Mouse (Mus musculus): ENCODE results near the gene Acbd4. TPM values are rescaled to one million over a fixed set of nuclear protein-coding genes. Genes with fewer than 3 reads are reported as not detected.

Gene Acbd4
- total RNA-seq, 2 experiments from 2014 or later = 58.4 to 64.4 TPM

GRCm38 (mm10) chr11:103080323-103081091, 21.0 kb upstream of the Acbd4 start:
- no peak for DNase-seq (ENCODE audit: low spot score in 2 of 2)

DNA sequence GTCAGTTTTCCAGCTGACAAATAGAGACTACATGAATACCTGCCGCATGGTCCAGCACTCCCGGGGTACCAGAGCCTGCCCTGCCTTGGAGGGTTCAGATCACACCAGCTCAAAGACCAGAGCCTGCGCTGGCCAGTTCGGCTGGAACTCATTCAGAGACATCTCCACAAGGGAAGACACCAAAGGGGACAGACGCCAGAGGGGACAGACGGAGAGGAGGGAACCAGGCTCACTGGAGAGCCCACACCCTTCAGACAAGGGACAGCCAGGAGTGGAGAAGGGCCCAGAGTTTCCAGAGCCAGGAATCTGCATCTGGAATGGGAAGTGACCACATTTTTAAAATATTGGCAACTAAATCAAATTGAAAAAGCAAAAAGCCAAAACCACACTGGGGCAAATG, 19.9 kb upstream of the Acbd4 start:
- DNase-seq (ENCODE audit: low spot score in 2 of 2) = no peak

GRCm38 (mm10) chr11:103093306-103093705, 8.2 kb upstream of the Acbd4 start:
- no peak for DNase-seq (ENCODE audit: low spot score in 2 of 2)

DNA sequence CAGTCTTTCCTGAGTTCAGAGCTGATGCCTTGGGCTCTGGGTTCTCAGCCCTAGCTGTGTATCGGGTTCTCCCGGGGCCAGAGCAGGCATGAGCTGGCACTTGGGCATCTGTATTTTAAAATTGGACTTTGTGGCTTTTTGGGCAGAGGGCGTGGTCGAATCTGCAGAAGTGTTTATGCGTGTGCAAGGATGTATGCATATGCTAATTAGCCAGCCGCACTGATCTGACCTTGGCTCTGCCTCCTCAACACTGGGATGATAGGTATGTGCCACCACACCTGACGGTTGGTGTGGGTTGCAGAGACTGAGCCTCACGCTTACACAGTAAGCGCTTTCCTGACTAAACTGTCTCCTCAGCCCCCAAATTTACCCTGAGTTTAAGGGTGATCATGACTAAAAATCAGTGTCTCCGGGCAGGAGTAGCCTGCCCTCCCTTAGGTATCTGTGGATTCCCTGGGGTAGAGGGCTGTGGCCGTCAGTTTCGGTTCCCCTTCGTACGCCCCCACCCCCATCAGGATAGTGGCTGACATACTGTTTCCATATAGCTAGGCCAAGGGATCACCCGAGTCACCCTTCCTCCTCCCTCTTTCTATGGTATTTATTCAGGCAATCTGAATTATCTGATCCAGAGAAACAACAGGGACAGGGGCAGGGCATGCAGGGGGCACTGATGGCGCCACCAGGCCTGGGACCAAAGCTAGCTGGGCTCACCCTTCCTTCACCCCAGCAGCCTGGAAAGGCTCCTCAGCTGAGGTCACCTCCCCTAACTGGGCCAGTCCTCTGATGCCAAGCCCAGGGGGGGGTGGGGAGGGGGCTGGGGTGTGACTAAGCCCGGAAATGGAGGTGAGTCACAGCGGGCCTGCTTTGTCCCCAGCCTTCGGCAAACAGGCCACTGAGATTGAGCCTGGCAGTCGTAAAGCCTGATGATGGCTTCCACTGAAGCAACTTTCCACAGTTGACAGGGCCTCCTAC, 7.3 kb upstream of the Acbd4 start:
- DNase-seq (ENCODE audit: low spot score in 2 of 2) = no peak

DNA sequence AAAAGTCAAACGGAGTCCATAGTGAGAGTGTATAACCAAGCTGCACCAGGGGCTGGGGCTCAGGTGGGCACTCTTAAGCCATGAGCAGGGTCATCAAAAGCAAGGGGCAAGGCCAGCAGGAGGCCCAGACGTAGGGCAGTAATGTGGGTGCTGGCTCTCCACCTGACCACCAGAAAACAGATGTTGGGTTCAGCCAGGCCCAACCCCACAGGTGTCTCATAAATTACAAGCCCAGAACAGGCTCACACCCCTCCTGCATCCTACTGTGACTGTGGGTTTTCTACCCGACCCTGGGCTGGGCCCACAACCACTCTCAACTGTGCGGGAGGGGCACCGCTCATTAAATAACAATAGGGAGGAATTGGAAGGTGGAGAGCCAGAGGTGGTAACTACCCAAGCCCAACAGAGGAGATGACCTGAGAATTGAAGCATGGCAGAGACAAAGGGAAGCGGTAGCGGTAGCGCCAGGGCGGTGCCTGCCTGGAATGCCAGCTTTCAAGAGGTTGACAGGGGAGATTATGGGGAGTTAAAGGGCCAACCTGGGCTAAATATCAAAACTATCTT, 6.3 kb upstream of the Acbd4 start:
- DNase-seq (ENCODE audit: low spot score in 2 of 2) = no peak

DNA sequence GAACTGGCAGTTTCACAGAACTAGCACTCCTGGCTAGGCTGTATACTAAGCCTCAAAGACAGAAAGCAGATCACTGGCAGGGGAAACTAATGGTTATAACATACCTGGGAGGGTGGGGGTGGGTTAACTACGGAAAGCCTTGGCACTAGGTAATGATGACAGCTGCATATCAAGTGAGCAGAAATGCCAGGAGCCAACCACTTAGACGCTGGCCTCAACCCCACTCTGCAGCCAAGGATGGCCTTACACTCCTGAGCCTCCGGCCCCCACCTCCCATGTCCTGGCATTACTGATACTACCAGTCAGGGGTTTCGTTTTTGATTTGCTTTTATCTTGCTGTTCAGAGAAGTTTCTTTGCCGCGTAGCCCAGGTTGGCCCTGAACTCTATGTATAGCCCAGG, 5.7 kb upstream of the Acbd4 start:
- DNase-seq (ENCODE audit: low spot score in 2 of 2) = no peak

- no peak for DNase-seq (ENCODE audit: low spot score in 2 of 2)
These were observed 4.2 kb upstream of the Acbd4 start for GRCm38 (mm10) chr11:103096979-103097894.

DNA sequence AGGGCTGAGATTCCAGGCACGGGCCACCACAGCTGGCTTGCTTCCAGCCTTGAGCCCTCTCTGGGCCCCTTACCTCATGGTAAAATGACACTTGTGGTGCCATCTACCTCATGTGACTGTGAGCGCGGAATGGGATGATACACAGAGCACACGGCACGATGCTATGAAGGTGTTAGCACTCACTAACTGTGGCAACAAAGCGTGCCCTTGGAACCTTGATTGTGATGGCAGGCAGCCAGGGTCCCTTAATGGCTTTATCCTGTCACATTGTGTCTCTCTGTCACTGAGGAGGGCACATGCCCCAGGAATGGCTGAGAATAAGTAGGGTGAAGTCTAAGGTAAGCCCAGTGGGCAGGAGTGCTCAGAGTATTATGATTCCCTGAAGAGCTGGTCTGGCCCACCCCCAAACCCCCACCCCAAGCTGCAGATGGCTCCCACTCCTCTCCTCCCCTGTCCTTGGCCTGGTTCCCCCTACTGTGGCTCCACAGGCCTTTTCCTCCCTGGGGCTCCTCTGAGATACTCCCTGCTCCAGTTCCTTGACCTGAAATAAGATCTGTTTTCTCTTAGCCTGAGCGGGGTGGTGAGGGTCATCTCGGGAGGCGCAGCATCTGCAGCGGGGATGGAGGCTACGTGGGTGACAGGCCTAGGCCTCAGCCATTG, 2.8 kb upstream of the Acbd4 start:
- no peak for DNase-seq (ENCODE audit: low spot score in 2 of 2)

DNA sequence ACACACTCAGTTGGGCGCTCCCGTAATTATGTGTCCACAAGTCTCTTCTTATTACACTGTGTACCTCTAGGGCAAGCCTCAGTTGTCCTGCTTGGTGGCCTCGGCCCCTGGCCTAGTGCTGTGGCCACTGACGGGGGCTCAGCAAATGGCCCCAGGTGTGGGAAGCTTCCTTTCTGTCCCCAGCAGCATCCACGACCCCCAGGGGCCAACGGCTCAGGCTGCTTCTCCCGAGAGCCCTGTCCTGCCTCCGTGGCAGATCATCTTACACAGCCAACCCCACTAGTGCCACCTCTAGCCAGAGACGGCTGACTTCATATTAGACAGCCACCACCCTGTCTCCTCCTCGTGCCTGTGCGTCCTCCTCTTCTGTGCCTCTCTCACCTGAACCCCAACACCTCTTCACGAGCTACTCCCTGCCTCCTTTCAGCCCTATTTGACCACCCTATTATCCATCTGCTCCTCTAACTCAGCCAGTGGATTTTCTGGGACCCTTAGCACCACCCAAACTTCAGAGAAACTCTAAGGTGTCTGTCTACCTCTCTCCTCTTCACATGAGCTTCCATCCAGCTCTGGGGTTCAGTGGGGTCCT, 2.0 kb upstream of the Acbd4 start:
- no peak for DNase-seq (ENCODE audit: low spot score in 2 of 2)

GRCm38 (mm10) chr11:103100361-103100760, 1.1 kb upstream of the Acbd4 start:
- DNase-seq (ENCODE audit: low spot score in 2 of 2) = no peak

DNA sequence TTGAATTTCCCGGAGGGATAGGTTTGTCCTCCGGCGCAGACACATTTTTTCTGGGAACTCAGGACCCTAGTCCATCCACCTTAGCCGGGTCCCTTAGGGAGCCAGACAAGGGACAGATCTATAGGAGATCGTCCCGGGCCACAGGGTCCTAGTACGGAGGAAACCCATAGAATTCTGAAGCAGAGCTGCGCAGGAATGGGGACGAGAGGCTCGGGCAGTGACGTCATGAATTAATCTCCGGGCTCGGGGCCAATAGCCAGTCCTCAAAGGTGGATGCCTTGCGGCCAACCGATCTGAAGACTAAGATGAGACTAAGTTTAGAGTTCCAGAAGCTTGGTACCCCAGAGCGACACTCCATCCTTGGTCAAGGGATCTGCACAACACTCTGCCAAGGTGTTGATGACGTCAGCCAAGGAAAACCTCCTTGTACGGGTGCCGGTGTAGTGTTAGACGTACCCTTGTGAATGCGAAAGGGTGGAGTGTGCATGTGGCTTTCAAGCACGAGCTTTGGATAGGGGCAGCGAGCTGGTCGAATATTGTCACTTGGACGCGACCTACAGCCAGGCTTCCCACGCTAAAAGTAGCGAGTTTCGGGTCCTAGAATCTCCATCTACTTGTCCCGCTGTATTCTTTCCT, 502 bp downstream of the Acbd4 start:
- peak in 1 of 2 experiments; percentile 23 for DNase-seq (ENCODE audit: low spot score in 2 of 2)

DNA sequence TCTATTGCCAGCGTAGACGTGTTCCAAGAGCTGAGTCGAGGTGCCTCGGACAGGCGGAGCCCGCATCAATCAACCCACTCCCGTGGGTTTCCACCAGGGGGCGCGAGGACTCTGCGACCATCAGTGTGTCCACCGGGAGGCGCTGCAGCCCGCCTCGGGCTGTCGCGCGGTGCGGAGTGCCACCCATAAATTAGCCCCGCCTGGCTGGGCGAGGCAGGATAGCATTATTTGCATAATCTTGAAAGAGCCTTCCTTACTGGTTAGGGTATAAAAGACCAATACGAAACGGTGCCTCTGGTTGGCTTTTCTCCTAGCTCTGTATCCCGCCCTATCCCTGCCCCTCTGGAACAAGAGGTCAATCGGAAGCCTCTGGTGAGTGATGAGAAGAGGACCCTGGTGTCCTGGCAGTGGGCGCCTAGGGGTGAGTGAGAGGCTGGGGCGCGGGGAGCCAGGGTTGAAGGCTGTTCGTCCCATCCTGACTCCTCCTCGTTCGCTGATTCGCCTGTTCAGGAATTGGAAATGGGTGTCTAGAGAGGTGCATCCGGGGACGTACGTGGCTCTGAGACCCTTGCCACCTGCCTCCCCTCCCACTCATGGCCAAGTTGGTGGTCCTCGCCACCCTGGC, 1.4 kb downstream of the Acbd4 start:
- DNase-seq (ENCODE audit: low spot score in 2 of 2) = peak; percentile 99

DNA sequence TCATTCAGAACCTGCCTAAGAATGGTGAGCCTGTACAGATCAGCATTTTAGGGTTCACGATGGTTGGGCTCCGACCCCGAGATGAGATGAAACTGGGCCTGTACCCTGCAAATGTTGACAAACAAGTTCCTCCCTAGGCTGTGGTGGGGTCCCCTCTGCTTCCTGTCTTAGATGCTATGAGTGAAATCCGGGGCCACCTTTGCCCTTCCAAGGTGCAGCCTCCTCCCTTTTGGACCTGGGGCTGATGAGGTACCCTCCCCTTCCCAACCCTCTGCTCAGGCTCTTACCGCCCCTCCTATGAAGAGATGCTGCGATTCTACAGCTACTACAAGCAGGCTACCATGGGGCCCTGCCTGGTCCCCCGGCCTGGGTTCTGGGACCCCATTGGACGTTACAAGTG, 2.1 kb downstream of the Acbd4 start:
- no peak for DNase-seq (ENCODE audit: low spot score in 2 of 2)

DNA sequence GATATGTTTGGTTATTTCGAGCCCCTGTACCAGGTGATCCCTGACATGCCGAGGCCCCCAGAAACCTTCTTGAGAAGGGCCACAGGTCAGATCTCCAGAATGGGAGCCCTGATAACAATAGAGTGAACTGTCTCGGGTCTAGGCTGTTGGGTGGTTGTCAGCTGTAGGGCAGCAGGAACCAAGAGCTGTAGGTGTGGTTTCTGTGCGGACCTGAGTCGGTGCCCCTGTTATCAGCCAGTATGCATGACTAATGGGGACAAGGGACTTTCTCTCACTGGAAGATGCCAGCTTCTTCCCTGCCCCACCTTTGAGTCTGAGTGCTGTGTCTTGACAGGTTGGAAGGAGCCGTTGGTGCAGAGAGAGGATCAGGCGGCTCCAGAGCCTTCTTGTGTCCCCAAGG, 3.0 kb downstream of the Acbd4 start:
- no peak for DNase-seq (ENCODE audit: low spot score in 2 of 2)

DNA sequence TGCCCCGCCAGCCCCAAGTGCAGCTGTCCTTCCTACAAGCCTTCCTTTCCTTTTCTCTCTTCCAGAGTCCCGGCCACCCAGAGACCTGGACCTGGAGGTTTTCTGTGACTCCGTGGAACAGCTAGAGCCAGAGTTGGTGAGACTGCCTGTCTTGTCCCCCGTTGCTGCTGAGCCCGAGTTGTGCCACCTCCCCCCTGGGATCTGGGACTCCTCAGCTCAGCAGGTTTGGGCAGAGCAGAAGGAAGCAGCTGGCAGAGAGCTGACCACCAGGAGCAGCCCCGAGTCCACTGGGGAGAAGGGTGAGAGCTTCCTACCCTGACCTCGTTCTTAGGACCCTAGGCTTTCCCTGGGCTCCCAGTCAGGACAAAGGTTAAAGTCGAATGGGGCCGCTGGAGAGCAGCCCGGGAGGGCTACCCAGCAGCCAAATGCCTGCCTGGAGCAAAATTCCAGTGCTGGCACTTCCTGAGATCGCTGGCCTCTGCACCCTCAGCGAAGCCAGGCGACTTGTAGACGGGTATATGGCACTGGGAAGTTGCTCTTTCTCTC, 3.8 kb downstream of the Acbd4 start:
- no peak for DNase-seq (ENCODE audit: low spot score in 2 of 2)

GRCm38 (mm10) chr11:103105810-103106209, 4.3 kb downstream of the Acbd4 start:
- DNase-seq (ENCODE audit: low spot score in 2 of 2) = no peak

- no peak for DNase-seq (ENCODE audit: low spot score in 2 of 2)
These were observed 4.9 kb downstream of the Acbd4 start for GRCm38 (mm10) chr11:103106386-103106785.

- no peak for DNase-seq (ENCODE audit: low spot score in 2 of 2)
These were observed 9.8 kb downstream of the Acbd4 start for GRCm38 (mm10) chr11:103111301-103111700.

Data from adrenal gland, postnatal 4 days (tissue).